Mouse (Mus musculus): Measurements from ENCODE around the gene Casp8. TPM values are rescaled to one million over a fixed set of nuclear protein-coding genes. Genes with fewer than 3 reads are reported as not detected.

The Casp8 gene
- total and polyA plus RNA-seq, 3 experiments: 36.2 to 59.3 (median 53.3) TPM

DNA sequence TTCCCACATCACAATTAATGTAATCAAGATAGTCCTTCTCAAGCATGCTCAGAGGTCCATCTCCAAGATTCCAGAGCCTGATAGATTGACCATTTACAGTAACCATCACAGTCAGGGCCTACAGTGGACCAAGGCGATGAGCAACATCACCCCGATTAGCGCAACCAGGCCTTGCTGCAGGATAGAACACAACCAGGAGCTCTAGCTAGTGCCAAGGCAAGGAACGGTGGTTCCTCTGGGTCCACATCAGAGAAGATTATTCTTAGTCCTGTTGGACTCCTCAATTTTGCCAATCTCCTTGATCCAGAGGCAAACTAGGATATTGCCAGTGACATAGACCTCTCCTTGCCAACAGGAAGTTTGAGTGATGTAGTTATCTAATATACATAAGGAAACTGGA is 6.8 kb upstream of the Casp8 start:
- Histone ChIP-seq H3K27ac (ENCODE audit: insufficient read depth, low read depth) (no peak overlapping the region), H3K36me3 (replicated peaks in 1 of 2; ENCODE audit: control insufficient read depth in 1 of 2, insufficient read depth in 1 of 2, low read length in 1 of 2) (no peaks in the 10 kb centered on the region), H3K9me3 (replicated peaks; ENCODE audit: low read length) (peaks cover 2% of the 10 kb centered on the region), H3K4me1 (ENCODE audit: control insufficient read depth in 1 of 2, insufficient read depth in 2 of 2) (no peaks in the 10 kb centered on the region), H3K27me3 (replicated peaks) (no peaks in the 10 kb centered on the region), H3K4me3 (replicated peaks in 1 of 3; ENCODE audit: low read depth in 2 of 3, low read length in 2 of 3, poor library complexity in 1 of 3) (no peak overlapping the region), H3K79me2 (replicated peaks; ENCODE audit: control insufficient read depth, extremely low read depth, insufficient read depth, poor library complexity, severe bottlenecking) (no peaks in the 10 kb centered on the region), H3K4me2 (ENCODE audit: insufficient read depth, low read depth, poor library complexity, severe bottlenecking) (no peak overlapping the region), H3K9ac (ENCODE audit: insufficient read depth, low read depth) (no peak overlapping the region)
- in situ Hi-C loops (cut with MboI; ENCODE audit: low pct_ligation_motif_present, low pct_unique_long_range_greater_than_20kb, low sequenced_read_pairs) (loop anchor here (25.0 kb wide), 1 partner anchor 449 kb away; the partner anchor contains the start of gene Als2), dilution Hi-C loops (cut with MboI; ENCODE audit: extremely low pct_ligation_motif_present, extremely low pct_unique_long_range_greater_than_20kb, low sequenced_read_pairs) (no loop called here)
- no peak for DNase-seq (ENCODE audit: extremely low read depth)
- TF ChIP-seq EP300 (IDR thresholded peaks at IDR 0.05; ENCODE audit: low read length) (no peak), PAX5 (IDR thresholded peaks at IDR 0.05; ENCODE audit: low read length) (no peak), MAZ (IDR thresholded peaks at IDR 0.05; ENCODE audit: low read depth, low read length) (no peak), MXI1 (IDR thresholded peaks at IDR 0.05; ENCODE audit: low read depth, low read length) (no peak)

- in situ Hi-C loops (cut with MboI; ENCODE audit: low pct_ligation_motif_present, low pct_unique_long_range_greater_than_20kb, low sequenced_read_pairs): loop anchor here (25.0 kb wide), 1 partner anchor 443 kb away; the partner anchor contains the start of gene Als2
- Histone ChIP-seq H3K9ac (ENCODE audit: insufficient read depth, low read depth) (peak overlapping the region; percentile 77; the same call in 1 of the 2 replicates), H3K9me3 (replicated peaks; ENCODE audit: low read length) (peaks cover 5% of the 10 kb centered on the region), H3K36me3 (replicated peaks in 1 of 2; ENCODE audit: control insufficient read depth in 1 of 2, insufficient read depth in 1 of 2, low read length in 1 of 2) (peaks cover 7 to 13% of the 10 kb centered on the region in 2 experiments), H3K27me3 (replicated peaks) (no peaks in the 10 kb centered on the region), H3K4me1 (ENCODE audit: control insufficient read depth in 1 of 2, insufficient read depth in 2 of 2) (peaks cover 0 to 15% of the 10 kb centered on the region in 2 experiments; a peak in 2 of 4 replicates), H3K79me2 (replicated peaks; ENCODE audit: control insufficient read depth, extremely low read depth, insufficient read depth, poor library complexity, severe bottlenecking) (peaks cover 31% of the 10 kb centered on the region), H3K4me2 (ENCODE audit: insufficient read depth, low read depth, poor library complexity, severe bottlenecking) (peak overlapping the region; percentile 99), H3K4me3 (replicated peaks in 1 of 3; ENCODE audit: low read depth in 2 of 3, low read length in 2 of 3, poor library complexity in 1 of 3) (peak overlapping the region; percentile 69 to 80 (median 73)), H3K27ac (ENCODE audit: insufficient read depth, low read depth) (peak overlapping the region; percentile 70)
- no peak for TF ChIP-seq MAZ (IDR thresholded peaks at IDR 0.05; ENCODE audit: low read depth, low read length)
- TF ChIP-seq ZNF384 (IDR thresholded peaks at IDR 0.05; ENCODE audit: low read depth, low read length): peak; percentile 71
- no peak for DNase-seq (ENCODE audit: extremely low read depth)
- dilution Hi-C loops (cut with MboI; ENCODE audit: extremely low pct_ligation_motif_present, extremely low pct_unique_long_range_greater_than_20kb, low sequenced_read_pairs): no loop called here
Measured at GRCm38 (mm10) chr1:58794705-58795104, 469 bp upstream of the Casp8 start.

GRCm38 (mm10) chr1:58796059-58796363 is 837 bp downstream of the Casp8 start:
- H3K27ac ChIP-seq (ENCODE audit: insufficient read depth, low read depth): peak overlapping the region; percentile 70
- H3K79me2 ChIP-seq (replicated peaks; ENCODE audit: control insufficient read depth, extremely low read depth, insufficient read depth, poor library complexity, severe bottlenecking): peaks cover 36% of the 10 kb centered on the region
- H3K4me1 ChIP-seq (ENCODE audit: control insufficient read depth in 1 of 2, insufficient read depth in 2 of 2): peaks cover 0 to 15% of the 10 kb centered on the region in 2 experiments; a peak in 2 of 4 replicates
- no peaks in the 10 kb centered on the region for H3K27me3 ChIP-seq (replicated peaks)
- peak; percentile 20 for DNase-seq (ENCODE audit: extremely low read depth)
- dilution Hi-C loops (cut with MboI; ENCODE audit: extremely low pct_ligation_motif_present, extremely low pct_unique_long_range_greater_than_20kb, low sequenced_read_pairs) (no loop called here), in situ Hi-C loops (cut with MboI; ENCODE audit: low pct_ligation_motif_present, low pct_unique_long_range_greater_than_20kb, low sequenced_read_pairs) (loop anchor here (25.0 kb wide), 1 partner anchor 441 kb away; the partner anchor contains the start of gene Als2)
- H3K4me3 ChIP-seq (replicated peaks in 1 of 3; ENCODE audit: low read depth in 2 of 3, low read length in 2 of 3, poor library complexity in 1 of 3): peak overlapping the region; percentile 69 to 80 (median 73)
- peak overlapping the region; percentile 99 for H3K4me2 ChIP-seq (ENCODE audit: insufficient read depth, low read depth, poor library complexity, severe bottlenecking)
- TF ChIP-seq MAZ (IDR thresholded peaks at IDR 0.05; ENCODE audit: low read depth, low read length) (no peak), SIN3A (IDR thresholded peaks at IDR 0.05; ENCODE audit: low read length) (no peak), USF2 (conservative IDR thresholded peaks at IDR 0.05; ENCODE audit: low read depth, low read length) (no peak), NELFE (IDR thresholded peaks at IDR 0.05; ENCODE audit: low read depth, low read length) (no peak), MXI1 (IDR thresholded peaks at IDR 0.05; ENCODE audit: low read depth, low read length) (no peak), RAD21 (IDR thresholded peaks at IDR 0.05; ENCODE audit: low read depth, low read length) (no peak), ZC3H11A (IDR thresholded peaks at IDR 0.05; ENCODE audit: low read depth, low read length) (no peak), CTCF (conservative IDR thresholded peaks at IDR 0.05 in 1 of 2, IDR thresholded peaks at IDR 0.05 in 1 of 2; ENCODE audit: low read depth in 2 of 2, low read length in 2 of 2) (no peak), USF1 (IDR thresholded peaks at IDR 0.05; ENCODE audit: low read depth, low read length) (no peak), RCOR1 (conservative IDR thresholded peaks at IDR 0.05; ENCODE audit: low read depth, low read length) (no peak), PAX5 (IDR thresholded peaks at IDR 0.05; ENCODE audit: low read length) (no peak), CHD2 (IDR thresholded peaks at IDR 0.05; ENCODE audit: low read length) (no peak), MYC (IDR thresholded peaks at IDR 0.05; ENCODE audit: low read depth, low read length) (no peak), MAX (IDR thresholded peaks at IDR 0.05; ENCODE audit: low read length) (no peak), MAFK (IDR thresholded peaks at IDR 0.05; ENCODE audit: insufficient replicate concordance, low read length) (no peak), E2F4 (IDR thresholded peaks at IDR 0.05; ENCODE audit: insufficient replicate concordance, low read depth, low read length) (no peak), SMC3 (IDR thresholded peaks at IDR 0.05; ENCODE audit: low read depth, low read length) (no peak), UBTF (IDR thresholded peaks at IDR 0.05; ENCODE audit: low read depth, low read length) (no peak; the same call in 1 of the 2 replicates), MEF2A (IDR thresholded peaks at IDR 0.05; ENCODE audit: borderline replicate concordance, low read depth, low read length) (no peak), ETS1 (conservative IDR thresholded peaks at IDR 0.05; ENCODE audit: low read depth, low read length) (no peak)
- peaks cover 5% of the 10 kb centered on the region for H3K9me3 ChIP-seq (replicated peaks; ENCODE audit: low read length)
- peak overlapping the region; percentile 77 for H3K9ac ChIP-seq (ENCODE audit: insufficient read depth, low read depth)
- peaks cover 10 to 22% of the 10 kb centered on the region in 2 experiments for H3K36me3 ChIP-seq (replicated peaks in 1 of 2; ENCODE audit: control insufficient read depth in 1 of 2, insufficient read depth in 1 of 2, low read length in 1 of 2)
